Mouse (Mus musculus) liver, postnatal 0 days (tissue): ENCODE data around the gene Mreg. TPM values are rescaled to one million over a fixed set of nuclear protein-coding genes. Genes with fewer than 3 reads are reported as not detected.
A peak's percentile ranks its signal among the peaks of the same experiment; 100 is the strongest.

ENCODE experiments used
- ATAC-seq: fragments of 200-750 bp; cut with Nextera tagmentation; 2 replicates; pipeline ENCODE4 v1.8.0; 2017; ENCODE audit warnings: mild to moderate bottlenecking, moderate library complexity
- DNase-seq: peaks from one replicate; pipeline ENCODE4 v3.0.0-alpha.2; 2016
- H3K27ac ChIP-seq: fragments of 300-500 bp; sonication (generic); 2 replicates; pipeline ENCODE4 v1.5.1; 2014; ENCODE audit warnings: antibody characterized with exemption, moderate library complexity, mild to moderate bottlenecking, low read depth
- H3K27me3 ChIP-seq: fragments of 300-500 bp; sonication (generic); 2 replicates; pipeline ENCODE4 v1.6.1; 2014; ENCODE audit warnings: low read length, control low read depth, mixed read lengths; ENCODE audit not compliant: insufficient read depth
- H3K36me3 ChIP-seq: fragments of 300-500 bp; sonication (generic); replicated peaks from 2 replicates; pipeline ENCODE4 v1.6.1; 2014; ENCODE audit warnings: mild to moderate bottlenecking, control low read depth, low read length, moderate library complexity, mixed read lengths; ENCODE audit not compliant: insufficient read depth
- H3K4me1 ChIP-seq: fragments of 300-500 bp; sonication (generic); 2 replicates; pipeline ENCODE4 v1.6.1; 2014; ENCODE audit warnings: antibody characterized with exemption, mild to moderate bottlenecking, control low read depth; ENCODE audit not compliant: insufficient read depth
- H3K4me2 ChIP-seq: fragments of 300-500 bp; sonication (generic); 2 replicates; pipeline ENCODE4 v1.6.1; 2014; ENCODE audit warnings: low read depth, mild to moderate bottlenecking, low read length, moderate library complexity, mixed read lengths
- H3K4me3 ChIP-seq: fragments of 300-500 bp; sonication (generic); 2 replicates; pipeline ENCODE4 v1.5.1; 2014; ENCODE audit warnings: low read depth, low read length
- H3K9ac ChIP-seq: fragments of 300-500 bp; sonication (generic); replicated peaks from 2 replicates; pipeline ENCODE4 v1.6.1; 2014; ENCODE audit warnings: mild to moderate bottlenecking, moderate library complexity
- H3K9me3 ChIP-seq: fragments of 300-500 bp; sonication (generic); 2 replicates; pipeline ENCODE4 v1.6.1; 2016; ENCODE audit warnings: mild to moderate bottlenecking, control low read depth, low read length, mixed read lengths
- CTCF ChIP-seq: sonication (generic); IDR thresholded peaks from 2 replicates; pipeline ENCODE4 v1.5.1; 2016; ENCODE audit warnings: antibody characterized with exemption, low read depth
- EP300 ChIP-seq: IDR thresholded peaks from 2 replicates; pipeline ENCODE4 v1.6.1; 2016; ENCODE audit warnings: antibody characterized with exemption, low read depth, mild to moderate bottlenecking
- WGBS: fragments of 180-500 bp; shearing (Covaris S2); extraction: QIAGEN DNeasy Blood & Tissue Kit; methylation state at CpG from one replicate; pipeline ENCODE4 v1.1.7; 2014; ENCODE audit not compliant: insufficient replicate concordance; 5-methylcytosine and 5-hydroxymethylcytosine counted together
- polyA plus RNA-seq: library from polyadenylated mRNA; unstranded; fragments of >200 nt; fragmentation: Nextera tagmentation; extraction: Ambion mirVana; gene quantifications from 2 replicates; pipeline ENCODE4 v1.2.1, GENCODE M21; 2015

Gene Mreg
- polyA plus RNA-seq, 1 experiment from 2014 or later, result 10.0 TPM

DNA sequence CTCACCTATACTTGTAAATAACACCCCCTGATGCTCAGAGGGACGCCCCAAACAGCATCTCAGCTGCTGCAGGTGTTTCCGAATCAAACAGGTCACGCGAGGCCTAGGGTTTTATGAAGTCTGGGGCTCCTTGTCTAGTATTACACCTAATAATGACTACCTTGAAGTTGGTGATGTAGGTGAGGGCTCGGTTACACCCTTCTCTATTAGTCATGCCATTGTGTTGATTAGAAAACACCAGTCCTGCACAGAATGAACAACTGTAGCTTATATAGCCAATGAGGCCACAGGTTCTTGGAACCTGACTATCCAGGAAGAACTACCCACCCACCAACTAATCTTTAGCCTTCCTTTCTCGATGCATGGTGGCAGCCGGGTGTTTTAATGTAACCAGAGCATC lies 51.8 kb downstream of the Mreg start:
- DNase-seq (no peak), ATAC-seq (no peak)
- Histone ChIP-seq H3K4me3 (no peak overlapping the region), H3K9me3 (no peaks in the 10 kb centered on the region), H3K4me1 (no peaks in the 10 kb centered on the region), H3K36me3 (no peaks in the 10 kb centered on the region; the same call in 1 of the 2 replicates), H3K27ac (no peak overlapping the region), H3K9ac (no peak overlapping the region), H3K27me3 (no peaks in the 10 kb centered on the region), H3K4me2 (no peak overlapping the region)
- 87% methylated on average over 7 of the region's 7 CpGs for WGBS
- TF ChIP-seq CTCF (no peak), EP300 (no peak)

DNA sequence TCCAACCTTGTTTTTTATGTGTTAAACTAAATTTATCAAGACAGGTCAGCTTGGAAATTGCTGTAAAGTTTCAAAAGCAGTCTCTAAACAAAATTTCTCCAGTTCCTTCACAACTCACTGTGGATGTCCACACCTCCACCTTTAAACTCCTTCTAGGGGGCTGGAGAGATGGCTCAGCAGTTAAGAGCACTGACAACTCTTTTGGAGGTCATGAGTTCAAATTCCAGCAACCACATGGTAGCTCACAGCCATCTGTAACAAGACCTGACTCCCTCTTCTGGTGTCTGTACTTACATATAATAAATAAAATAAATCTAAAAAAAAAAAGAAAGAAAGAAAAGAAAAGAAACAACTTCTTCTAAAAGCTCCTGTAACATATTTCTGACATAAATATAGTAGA lies 67.1 kb downstream of the Mreg start:
- no peaks in the 10 kb centered on the region; the same call in 1 of the 2 replicates for H3K4me1 ChIP-seq
- DNase-seq (no peak), ATAC-seq (no peak)
- no peak for TF ChIP-seq CTCF
- no peak for TF ChIP-seq EP300
- no peak overlapping the region for H3K9ac ChIP-seq
- H3K4me2 ChIP-seq, result no peak overlapping the region
- H3K27me3 ChIP-seq, result no peaks in the 10 kb centered on the region
- no peak overlapping the region for H3K4me3 ChIP-seq
- H3K36me3 ChIP-seq, result no peaks in the 10 kb centered on the region
- no peaks in the 10 kb centered on the region for H3K9me3 ChIP-seq
- H3K27ac ChIP-seq, result no peak overlapping the region

GRCm38 (mm10) chr1:72144426-72144825 lies 67.7 kb downstream of the Mreg start:
- 78% methylated on average over 4 of the region's 4 CpGs for WGBS
- Histone ChIP-seq H3K27ac (no peak overlapping the region), H3K4me1 (no peaks in the 10 kb centered on the region; the same call in 1 of the 2 replicates), H3K9me3 (no peaks in the 10 kb centered on the region), H3K9ac (no peak overlapping the region), H3K27me3 (no peaks in the 10 kb centered on the region), H3K36me3 (no peaks in the 10 kb centered on the region), H3K4me3 (no peak overlapping the region), H3K4me2 (no peak overlapping the region)
- no peak for TF ChIP-seq EP300
- no peak for TF ChIP-seq CTCF
- no peak for ATAC-seq
- no peak for DNase-seq

- TF ChIP-seq EP300, result no peak
- peak; percentile 92 for TF ChIP-seq CTCF
- no peak overlapping the region for H3K9ac ChIP-seq
- ATAC-seq, result peak; percentile 57
- H3K4me2 ChIP-seq, result no peak overlapping the region; the same call in 1 of the 2 replicates
- peak; percentile 69 for DNase-seq
- no peaks in the 10 kb centered on the region; the same call in 1 of the 2 replicates for H3K4me1 ChIP-seq
- no peaks in the 10 kb centered on the region for H3K9me3 ChIP-seq
- no peaks in the 10 kb centered on the region for H3K27me3 ChIP-seq
- H3K27ac ChIP-seq, result no peak overlapping the region
- no peak overlapping the region for H3K4me3 ChIP-seq
- 5% methylated on average over 11 of the region's 11 CpGs for WGBS
- H3K36me3 ChIP-seq, result no peaks in the 10 kb centered on the region
Measured at GRCm38 (mm10) chr1:72141893-72142480, 70.1 kb downstream of the Mreg start.

GRCm38 (mm10) chr1:72136101-72136500 lies 76.0 kb downstream of the Mreg start:
- H3K27me3 ChIP-seq, result no peaks in the 10 kb centered on the region
- H3K4me1 ChIP-seq, result no peaks in the 10 kb centered on the region
- H3K9me3 ChIP-seq, result no peaks in the 10 kb centered on the region
- TF ChIP-seq EP300 (no peak), CTCF (no peak)
- DNase-seq (no peak), ATAC-seq (no peak)
- no peaks in the 10 kb centered on the region for H3K36me3 ChIP-seq
- H3K9ac ChIP-seq, result no peak overlapping the region
- WGBS, result 86% methylated on average over 10 of the region's 10 CpGs
- no peak overlapping the region for H3K4me3 ChIP-seq
- no peak overlapping the region for H3K4me2 ChIP-seq
- H3K27ac ChIP-seq, result no peak overlapping the region

GRCm38 (mm10) chr1:72134534-72134933 lies 77.6 kb downstream of the Mreg start:
- TF ChIP-seq EP300, result no peak
- TF ChIP-seq CTCF, result no peak
- no peak for DNase-seq
- Histone ChIP-seq H3K4me3 (no peak overlapping the region), H3K9me3 (no peaks in the 10 kb centered on the region), H3K27me3 (no peaks in the 10 kb centered on the region), H3K27ac (no peak overlapping the region), H3K36me3 (no peaks in the 10 kb centered on the region), H3K4me1 (no peaks in the 10 kb centered on the region), H3K4me2 (no peak overlapping the region), H3K9ac (no peak overlapping the region)
- 52% methylated on average over 1 of the region's 1 CpGs for WGBS
- ATAC-seq, result no peak
